ENCODE assay signal across 2 mouse cellular contexts in genomic region chr7:100958426-100958825, GRCm38 (mm10).
TF ChIP-seq lines count a peak whose summit lies in the region.

No protein-coding gene starts in this region.

TF ChIP-seq in CH12.LX, 34 proteins besides CTCF, POLR2A, EP300 and RAD21 (continued from another document):
- TF ChIP-seq SMC3 (IDR thresholded peaks at IDR 0.05; ENCODE audit: low read depth, low read length): peak; percentile 53

TF ChIP-seq in MEL, 35 proteins besides CTCF, POLR2A, EP300 and RAD21:
- TF ChIP-seq GABPA (IDR thresholded peaks at IDR 0.05; ENCODE audit: low read depth, low read length) (no peak), NRF1 (IDR thresholded peaks at IDR 0.05; ENCODE audit: insufficient read depth, low read depth, low read length, poor library complexity, severe bottlenecking) (no peak), NELFE (IDR thresholded peaks at IDR 0.05; ENCODE audit: low read depth, low read length) (no peak), SIN3A (IDR thresholded peaks at IDR 0.05; ENCODE audit: low read length) (no peak), USF2 (IDR thresholded peaks at IDR 0.05; ENCODE audit: borderline replicate concordance in 1 of 2, insufficient read depth in 1 of 2, low read depth in 1 of 2, low read length in 2 of 2) (no peak), ZC3H11A (IDR thresholded peaks at IDR 0.05; ENCODE audit: low read depth, low read length) (peak; percentile 25; the same call in 1 of the 2 replicates), SMC3 (IDR thresholded peaks at IDR 0.05; ENCODE audit: low read depth, low read length) (peak; percentile 51)
